Mouse (Mus musculus) heart, postnatal 0 days (tissue): Measurements from ENCODE around the gene Ncoa5.

Source experiments
- CTCF ChIP-seq: IDR thresholded peaks from 2 replicates; pipeline ENCODE4 v1.5.1; 2016; ENCODE audit warnings: antibody characterized with exemption, control low read depth, low read depth
- EP300 ChIP-seq: IDR thresholded peaks from 2 replicates; pipeline ENCODE4 v1.6.1; 2016; ENCODE audit warnings: antibody characterized with exemption, low read depth

- no peak for TF ChIP-seq CTCF
- no peak for TF ChIP-seq EP300
Measured at GRCm38 (mm10) chr2:165073381-165073781, 38.7 kb upstream of the Ncoa5 start.
